Mouse (Mus musculus): ENCODE results near the gene Carmil1. TPM values are rescaled to one million over a fixed set of nuclear protein-coding genes. Genes with fewer than 3 reads are reported as not detected.
"Not testable (repeated sequence)": the region's sequence is repeated elsewhere in the genome, so short reads cannot be mapped to it uniquely, and the experiment has no call there.

Gene Carmil1
- polyA plus RNA-seq, 1 experiment from 2014 or later = 30.0 TPM

DNA sequence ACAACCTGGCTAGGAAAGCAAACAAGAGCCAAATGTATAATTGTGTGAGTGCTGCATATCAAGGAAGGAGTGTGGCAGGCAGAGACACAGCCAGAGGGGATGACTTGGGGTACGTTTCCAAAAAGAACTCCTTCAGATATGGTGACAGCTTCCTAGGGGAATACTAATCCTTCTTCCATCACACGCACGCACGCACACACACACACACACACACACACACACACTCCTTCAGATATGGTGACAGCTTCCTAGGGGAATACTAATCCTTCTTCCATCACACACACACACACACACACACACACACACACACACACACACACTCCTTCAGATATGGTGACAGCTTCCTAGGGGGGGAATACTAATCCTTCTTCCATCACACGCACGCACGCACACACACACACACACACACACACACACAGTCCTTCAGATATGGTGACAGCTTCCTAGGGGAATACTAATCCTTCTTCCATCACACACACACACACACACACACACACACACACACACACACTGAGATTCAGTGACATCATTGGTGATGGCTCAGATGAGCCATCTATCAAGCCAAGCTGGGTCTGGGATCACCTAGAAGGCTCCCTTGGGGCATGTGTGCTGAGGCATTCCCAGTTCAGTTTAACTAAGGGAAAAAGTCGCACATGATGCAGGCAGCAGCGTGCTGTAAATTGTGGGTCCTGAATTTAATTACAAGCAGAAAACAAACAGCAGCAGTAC is 175.8 kb downstream of the Carmil1 start:
- not testable (repeated sequence) for H3K27ac ChIP-seq (ENCODE audit: low read depth, low read length); H3K4me2 ChIP-seq (ENCODE audit: low read depth, low read length, severe bottlenecking); H3K4me3 ChIP-seq (ENCODE audit: low read depth, low read length); H3K36me3 ChIP-seq (ENCODE audit: control insufficient read depth, insufficient read depth, low read length); DNase-seq (ENCODE audit: low spot score); H3K9ac ChIP-seq (ENCODE audit: low read length); H3K9me3 ChIP-seq (ENCODE audit: control insufficient read depth, low read length); H3K27me3 ChIP-seq (ENCODE audit: control insufficient read depth, insufficient read depth, low read length); ATAC-seq (replicated peaks; ENCODE audit: low FRiP score); H3K4me1 ChIP-seq (replicated peaks; ENCODE audit: control insufficient read depth, insufficient read depth, low read length)
- WGBS = 72% methylated on average over 9 of the region's 9 CpGs

DNA sequence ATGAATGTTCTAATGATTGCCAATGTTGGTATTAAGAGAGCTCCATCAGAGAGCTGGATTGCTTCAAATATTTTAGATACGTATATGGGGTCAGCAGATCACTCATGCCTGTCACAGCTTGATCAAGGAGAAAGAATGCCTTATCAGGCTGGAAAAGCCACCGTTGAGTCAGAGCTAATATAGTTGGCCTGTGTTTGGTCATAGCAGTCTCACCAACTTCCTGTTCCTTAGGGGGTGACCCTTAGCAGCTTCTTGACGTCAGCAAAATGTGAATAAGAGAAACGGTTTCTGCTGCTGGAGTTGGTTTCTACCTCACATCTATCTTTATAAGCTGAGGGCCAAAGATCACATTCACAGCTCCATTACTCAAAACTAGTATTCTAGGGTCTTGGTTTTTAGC is 176.6 kb downstream of the Carmil1 start:
- no peaks in the 10 kb centered on the region for H3K27me3 ChIP-seq (ENCODE audit: control insufficient read depth, insufficient read depth, low read length)
- WGBS = 85% methylated on average over 4 of the region's 4 CpGs

DNA sequence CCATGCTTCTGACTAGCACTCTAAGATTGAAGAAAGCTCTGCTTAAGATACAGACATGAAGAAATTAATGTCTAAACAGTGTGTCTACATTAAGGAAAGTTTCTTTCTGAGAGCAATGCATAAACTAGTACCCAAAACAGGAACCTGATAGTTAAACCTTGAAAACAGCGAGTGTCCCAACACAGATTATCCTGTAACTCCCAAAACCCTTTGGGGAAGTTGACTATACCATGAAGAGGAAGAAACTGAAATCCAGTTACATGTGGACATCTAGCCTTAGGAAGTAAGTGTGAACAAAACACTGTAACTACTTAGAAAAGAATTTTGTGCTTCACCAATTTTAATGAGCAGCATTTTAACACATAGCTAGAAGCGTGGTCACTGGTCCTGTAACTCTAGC is 177.4 kb downstream of the Carmil1 start:
- no peaks in the 10 kb centered on the region for H3K36me3 ChIP-seq (ENCODE audit: control insufficient read depth, insufficient read depth, low read length)
- H3K4me3 ChIP-seq (ENCODE audit: low read depth, low read length) = no peak overlapping the region
- WGBS = 91% methylated on average over 2 of the region's 2 CpGs
- H3K27me3 ChIP-seq (ENCODE audit: control insufficient read depth, insufficient read depth, low read length) = no peaks in the 10 kb centered on the region
- H3K4me1 ChIP-seq (replicated peaks; ENCODE audit: control insufficient read depth, insufficient read depth, low read length) = no peaks in the 10 kb centered on the region
- DNase-seq (ENCODE audit: low spot score) (no peak), ATAC-seq (replicated peaks; ENCODE audit: low FRiP score) (no peak)
- no peak overlapping the region for H3K27ac ChIP-seq (ENCODE audit: low read depth, low read length)
- no peak overlapping the region for H3K9ac ChIP-seq (ENCODE audit: low read length)
- H3K4me2 ChIP-seq (ENCODE audit: low read depth, low read length, severe bottlenecking) = no peak overlapping the region
- no peaks in the 10 kb centered on the region for H3K9me3 ChIP-seq (ENCODE audit: control insufficient read depth, low read length)

More for the DNA sequence above, 176.6 kb downstream of the Carmil1 start:
- Histone ChIP-seq H3K27ac (ENCODE audit: low read depth, low read length) (no peak overlapping the region), H3K9ac (ENCODE audit: low read length) (no peak overlapping the region), H3K4me1 (replicated peaks; ENCODE audit: control insufficient read depth, insufficient read depth, low read length) (no peaks in the 10 kb centered on the region), H3K36me3 (ENCODE audit: control insufficient read depth, insufficient read depth, low read length) (no peaks in the 10 kb centered on the region), H3K9me3 (ENCODE audit: control insufficient read depth, low read length) (no peaks in the 10 kb centered on the region), H3K4me3 (ENCODE audit: low read depth, low read length) (no peak overlapping the region), H3K4me2 (ENCODE audit: low read depth, low read length, severe bottlenecking) (no peak overlapping the region)
- DNase-seq (ENCODE audit: low spot score) = no peak
- ATAC-seq (replicated peaks; ENCODE audit: low FRiP score) = no peak

DNA sequence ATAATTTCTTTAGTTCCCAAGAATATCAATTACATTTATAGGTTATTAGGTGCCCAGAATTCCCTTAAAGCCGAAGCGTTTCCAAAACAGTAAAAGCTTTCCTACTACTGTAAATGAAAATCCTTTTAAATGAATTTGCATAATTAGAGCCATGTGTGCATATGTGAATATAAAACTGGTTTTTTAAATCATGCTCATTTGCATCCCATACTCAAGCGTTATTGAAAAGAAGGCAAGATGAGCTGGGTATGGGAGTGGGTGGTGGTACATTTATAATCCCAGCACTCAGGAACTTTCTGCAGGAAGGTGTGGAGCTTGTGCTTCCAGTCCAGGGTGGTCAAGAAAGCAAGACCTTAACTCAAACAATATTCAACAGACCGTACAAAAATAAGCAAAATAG is 178.3 kb downstream of the Carmil1 start:
- Histone ChIP-seq H3K36me3 (ENCODE audit: control insufficient read depth, insufficient read depth, low read length) (no peaks in the 10 kb centered on the region), H3K4me1 (replicated peaks; ENCODE audit: control insufficient read depth, insufficient read depth, low read length) (no peaks in the 10 kb centered on the region), H3K4me2 (ENCODE audit: low read depth, low read length, severe bottlenecking) (no peak overlapping the region), H3K4me3 (ENCODE audit: low read depth, low read length) (no peak overlapping the region), H3K9me3 (ENCODE audit: control insufficient read depth, low read length) (no peaks in the 10 kb centered on the region), H3K27ac (ENCODE audit: low read depth, low read length) (no peak overlapping the region), H3K9ac (ENCODE audit: low read length) (no peak overlapping the region), H3K27me3 (ENCODE audit: control insufficient read depth, insufficient read depth, low read length) (no peaks in the 10 kb centered on the region)
- 93% methylated on average over 4 of the region's 4 CpGs for WGBS
- ATAC-seq (replicated peaks; ENCODE audit: low FRiP score) (no peak), DNase-seq (ENCODE audit: low spot score) (no peak)

DNA sequence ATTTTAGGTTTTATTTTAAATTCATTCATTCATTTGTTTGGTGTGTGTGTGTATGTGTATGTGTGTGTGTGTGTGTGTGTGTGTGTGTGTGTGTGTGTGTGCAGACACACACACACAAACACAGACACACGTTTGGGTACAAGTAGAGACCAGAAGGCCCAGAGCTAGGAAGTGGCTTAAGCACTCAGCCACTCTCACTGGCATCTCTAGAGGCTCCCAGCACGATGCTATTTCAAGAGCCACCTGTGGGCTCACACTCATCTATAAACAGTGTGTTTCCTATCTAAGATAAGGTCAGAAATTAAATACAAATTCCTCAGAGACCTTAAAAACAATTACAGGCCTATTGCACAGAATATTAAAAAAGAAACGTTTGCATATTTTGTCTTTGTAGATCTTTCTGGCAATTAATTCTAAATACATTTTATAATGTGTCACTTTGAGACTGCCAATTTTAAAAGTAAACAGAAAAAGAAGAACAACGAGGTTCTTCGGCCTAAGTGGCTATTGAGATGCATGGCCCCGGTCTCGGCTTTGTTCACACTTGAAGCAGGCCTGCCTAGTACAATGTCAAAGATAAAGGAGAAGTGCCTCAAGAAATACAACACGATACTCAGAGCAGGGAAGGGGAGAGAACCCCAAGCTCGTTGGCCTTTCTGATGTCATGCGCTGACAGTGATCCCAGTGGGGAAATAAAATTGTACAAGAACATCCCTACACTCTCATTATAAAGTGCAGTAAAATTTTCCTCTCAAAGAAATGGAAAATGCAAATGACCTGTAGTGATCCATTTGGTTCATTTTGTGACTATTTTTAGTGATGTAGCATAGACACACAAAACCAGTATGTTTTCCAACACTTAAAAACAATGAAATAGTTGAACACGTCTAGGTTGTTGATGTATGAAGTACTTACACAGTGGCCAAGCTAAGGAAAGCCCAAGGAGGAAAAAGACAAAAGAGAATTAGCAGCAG is 179.2 kb downstream of the Carmil1 start:
- Histone ChIP-seq H3K4me2 (ENCODE audit: low read depth, low read length, severe bottlenecking) (no peak overlapping the region), H3K9me3 (ENCODE audit: control insufficient read depth, low read length) (no peaks in the 10 kb centered on the region), H3K9ac (ENCODE audit: low read length) (no peak overlapping the region), H3K4me3 (ENCODE audit: low read depth, low read length) (no peak overlapping the region), H3K27ac (ENCODE audit: low read depth, low read length) (no peak overlapping the region), H3K27me3 (ENCODE audit: control insufficient read depth, insufficient read depth, low read length) (no peaks in the 10 kb centered on the region), H3K4me1 (replicated peaks; ENCODE audit: control insufficient read depth, insufficient read depth, low read length) (no peaks in the 10 kb centered on the region), H3K36me3 (ENCODE audit: control insufficient read depth, insufficient read depth, low read length) (no peaks in the 10 kb centered on the region)
- DNase-seq (ENCODE audit: low spot score) (no peak), ATAC-seq (replicated peaks; ENCODE audit: low FRiP score) (no peak)
- WGBS = 59% methylated on average over 11 of the region's 11 CpGs

DNA sequence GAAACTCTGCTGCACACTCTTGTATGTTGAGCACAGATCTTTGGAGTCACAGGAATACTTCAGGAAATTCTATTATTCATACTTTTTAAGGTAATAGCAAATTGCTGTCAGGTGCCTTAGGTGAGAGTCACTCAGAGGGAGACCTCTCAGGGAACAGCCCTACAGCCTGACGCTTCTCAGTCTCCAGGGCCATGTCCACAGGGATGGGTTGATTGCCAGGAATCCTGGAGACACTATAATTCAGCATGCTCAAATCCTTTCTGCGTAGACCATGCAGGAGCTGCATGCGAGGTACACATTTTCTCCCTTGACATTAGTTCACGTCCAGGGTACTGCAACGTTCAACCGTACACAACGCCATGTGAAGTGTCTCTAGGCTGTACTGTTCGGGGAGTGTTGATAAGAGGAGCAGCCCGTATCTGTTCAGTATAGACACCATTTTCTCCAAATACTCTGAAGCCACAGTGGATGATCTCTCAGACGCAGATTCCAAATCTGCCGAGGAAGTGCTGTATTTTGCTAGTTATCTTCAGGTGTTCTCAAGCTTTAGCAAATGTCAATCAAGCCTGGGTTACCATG is 180.0 kb downstream of the Carmil1 start:
- H3K4me2 ChIP-seq (ENCODE audit: low read depth, low read length, severe bottlenecking) = no peak overlapping the region
- no peak overlapping the region for H3K27ac ChIP-seq (ENCODE audit: low read depth, low read length)
- DNase-seq (ENCODE audit: low spot score) (no peak), ATAC-seq (replicated peaks; ENCODE audit: low FRiP score) (no peak)
- no peak overlapping the region for H3K4me3 ChIP-seq (ENCODE audit: low read depth, low read length)
- no peaks in the 10 kb centered on the region for H3K4me1 ChIP-seq (replicated peaks; ENCODE audit: control insufficient read depth, insufficient read depth, low read length)
- no peaks in the 10 kb centered on the region for H3K36me3 ChIP-seq (ENCODE audit: control insufficient read depth, insufficient read depth, low read length)
- WGBS = 88% methylated on average over 11 of the region's 11 CpGs
- no peaks in the 10 kb centered on the region for H3K9me3 ChIP-seq (ENCODE audit: control insufficient read depth, low read length)
- H3K9ac ChIP-seq (ENCODE audit: low read length) = no peak overlapping the region
- H3K27me3 ChIP-seq (ENCODE audit: control insufficient read depth, insufficient read depth, low read length) = no peaks in the 10 kb centered on the region

DNA sequence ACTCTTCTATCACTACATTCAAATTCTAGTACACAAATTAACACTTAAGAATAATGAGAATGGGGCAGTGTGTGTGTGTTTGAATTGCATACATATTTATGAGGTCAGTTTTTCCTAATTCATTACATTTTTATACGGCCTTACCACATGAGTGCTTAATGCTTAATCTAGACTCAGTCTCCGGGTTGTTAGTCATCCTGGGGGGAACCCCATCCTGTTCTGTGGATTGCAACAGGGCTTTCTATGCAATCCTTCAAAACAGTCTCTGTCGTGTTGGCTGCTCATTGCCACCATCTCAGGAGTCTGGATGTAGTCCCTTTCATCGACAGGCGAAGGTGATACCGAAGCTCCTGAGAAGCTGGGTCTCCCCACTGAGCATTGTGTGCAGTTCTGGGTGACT is 184.0 kb downstream of the Carmil1 start:
- ATAC-seq (replicated peaks; ENCODE audit: low FRiP score) (no peak), DNase-seq (ENCODE audit: low spot score) (no peak)
- Histone ChIP-seq H3K36me3 (ENCODE audit: control insufficient read depth, insufficient read depth, low read length) (no peaks in the 10 kb centered on the region), H3K9me3 (ENCODE audit: control insufficient read depth, low read length) (no peaks in the 10 kb centered on the region), H3K27me3 (ENCODE audit: control insufficient read depth, insufficient read depth, low read length) (no peaks in the 10 kb centered on the region), H3K4me3 (ENCODE audit: low read depth, low read length) (no peak overlapping the region), H3K9ac (ENCODE audit: low read length) (no peak overlapping the region), H3K4me1 (replicated peaks; ENCODE audit: control insufficient read depth, insufficient read depth, low read length) (no peaks in the 10 kb centered on the region), H3K27ac (ENCODE audit: low read depth, low read length) (no peak overlapping the region), H3K4me2 (ENCODE audit: low read depth, low read length, severe bottlenecking) (no peak overlapping the region)
- 82% methylated on average over 6 of the region's 6 CpGs for WGBS

DNA sequence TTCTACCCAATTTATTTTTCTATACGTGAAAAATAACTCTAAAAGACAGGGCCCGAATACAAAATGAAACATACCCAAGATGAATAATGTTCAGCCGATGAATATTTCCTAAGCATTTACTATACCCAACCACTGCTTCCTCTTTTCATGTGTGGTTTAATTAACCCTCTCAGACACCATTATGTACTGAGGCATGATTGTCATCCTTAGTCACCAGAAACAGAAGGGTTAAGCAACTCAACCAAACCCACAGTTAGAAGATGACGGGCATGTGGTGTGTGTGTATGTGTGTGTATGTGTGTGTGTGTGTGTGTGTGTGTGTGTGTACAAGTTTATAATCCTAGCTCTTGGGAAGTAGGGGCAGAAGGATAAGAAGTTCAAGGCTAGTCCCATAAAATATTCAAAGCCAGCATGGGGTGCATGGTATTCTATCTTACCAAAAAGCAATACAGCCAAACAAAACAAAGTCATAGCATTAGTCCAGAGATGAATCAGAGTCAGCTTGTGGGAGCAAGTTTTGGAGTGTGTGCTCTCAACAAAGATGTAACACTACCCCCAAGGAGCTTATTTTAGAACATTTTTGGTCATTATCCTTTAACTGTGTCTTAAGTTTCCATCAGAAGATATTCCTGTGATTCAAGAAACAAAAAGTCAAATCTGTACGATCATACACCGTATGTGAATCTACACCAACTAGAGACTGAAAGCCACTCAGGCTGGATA is 185.6 kb downstream of the Carmil1 start:
- Histone ChIP-seq H3K4me3 (ENCODE audit: low read depth, low read length) (no peak overlapping the region), H3K9ac (ENCODE audit: low read length) (no peak overlapping the region), H3K4me1 (replicated peaks; ENCODE audit: control insufficient read depth, insufficient read depth, low read length) (no peaks in the 10 kb centered on the region), H3K27me3 (ENCODE audit: control insufficient read depth, insufficient read depth, low read length) (no peaks in the 10 kb centered on the region), H3K27ac (ENCODE audit: low read depth, low read length) (no peak overlapping the region), H3K36me3 (ENCODE audit: control insufficient read depth, insufficient read depth, low read length) (no peaks in the 10 kb centered on the region), H3K9me3 (ENCODE audit: control insufficient read depth, low read length) (no peaks in the 10 kb centered on the region), H3K4me2 (ENCODE audit: low read depth, low read length, severe bottlenecking) (no peak overlapping the region)
- DNase-seq (ENCODE audit: low spot score) (no peak), ATAC-seq (replicated peaks; ENCODE audit: low FRiP score) (no peak)
- 94% methylated on average over 6 of the region's 6 CpGs for WGBS

Data from forebrain, embryonic 11.5 days (tissue).